Mouse (Mus musculus) left cerebral cortex, adult 18-20 months (tissue): ENCODE data around the gene Rab26. TPM values are rescaled to one million over a fixed set of nuclear protein-coding genes. Genes with fewer than 3 reads are reported as not detected.

Experiments
- DNase-seq, 2 experiments: peaks; one replicate each; pipeline ENCODE4 v3.0.0; 2021 to 2022; ENCODE audit warnings: low spot score in 2 of 2, mixed read lengths in 1 of 2
- total RNA-seq, 2 experiments: library from RNA; stranded (reverse); gene quantifications; 2 replicates each; pipeline ENCODE4 v1.2.3; 2021

Gene Rab26
- total RNA-seq, 2 experiments from 2014 or later, result 45.8 to 50.0 TPM

DNA sequence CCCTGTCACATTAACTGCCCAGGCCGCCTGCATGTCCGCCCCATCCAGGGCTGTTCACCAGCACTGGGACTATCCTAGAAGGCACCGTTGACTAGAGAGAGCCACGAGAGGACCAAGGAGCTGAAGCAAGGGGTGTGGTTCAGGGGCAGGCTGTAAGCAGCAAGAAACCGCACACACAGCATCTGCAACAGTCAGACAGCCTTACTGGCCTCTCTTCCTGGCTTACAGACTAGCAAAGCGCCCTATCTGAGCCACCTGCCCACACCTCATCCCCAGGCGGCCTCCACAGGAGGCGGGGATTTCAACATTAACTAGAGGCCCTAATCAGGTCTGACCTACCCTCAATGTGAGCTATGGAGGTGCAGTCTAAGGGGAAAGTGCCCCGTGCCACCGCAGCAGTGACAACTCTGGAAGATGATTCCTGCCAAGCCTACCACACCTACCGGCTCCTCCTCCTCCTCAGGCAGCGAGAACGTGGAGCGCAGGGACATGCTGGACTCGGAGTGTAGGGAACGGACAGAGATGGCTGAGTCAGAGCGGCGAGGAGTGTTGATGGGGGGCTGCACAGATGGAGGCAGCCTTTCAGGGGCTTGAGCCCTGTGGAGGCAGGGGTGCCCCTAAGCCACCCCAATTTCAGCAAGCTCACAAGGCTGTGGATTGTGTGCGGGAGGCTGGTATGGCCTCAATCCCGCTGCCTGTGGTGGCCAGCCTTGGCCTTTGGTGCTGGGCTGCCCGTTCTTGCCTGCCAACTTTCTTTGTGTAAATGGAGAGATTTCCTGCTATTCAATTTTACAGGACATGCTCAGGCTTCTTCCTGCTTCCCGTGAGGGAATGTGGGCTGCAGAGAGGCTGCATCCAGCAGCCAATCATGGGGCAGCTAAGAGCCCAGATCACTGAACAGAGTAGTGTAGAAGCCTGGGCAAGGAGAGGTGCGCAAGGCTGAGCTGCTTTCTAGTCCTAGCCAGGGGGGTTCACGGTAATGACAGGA is 19.4 kb downstream of the Rab26 start:
- no peak for DNase-seq

- DNase-seq, result peak; percentile 73 to 79
Observed at GRCm38 (mm10) chr17:24513609-24514008, 20.4 kb downstream of the Rab26 start.

GRCm38 (mm10) chr17:24507806-24508460 is 26.1 kb downstream of the Rab26 start:
- DNase-seq, result no peak

DNA sequence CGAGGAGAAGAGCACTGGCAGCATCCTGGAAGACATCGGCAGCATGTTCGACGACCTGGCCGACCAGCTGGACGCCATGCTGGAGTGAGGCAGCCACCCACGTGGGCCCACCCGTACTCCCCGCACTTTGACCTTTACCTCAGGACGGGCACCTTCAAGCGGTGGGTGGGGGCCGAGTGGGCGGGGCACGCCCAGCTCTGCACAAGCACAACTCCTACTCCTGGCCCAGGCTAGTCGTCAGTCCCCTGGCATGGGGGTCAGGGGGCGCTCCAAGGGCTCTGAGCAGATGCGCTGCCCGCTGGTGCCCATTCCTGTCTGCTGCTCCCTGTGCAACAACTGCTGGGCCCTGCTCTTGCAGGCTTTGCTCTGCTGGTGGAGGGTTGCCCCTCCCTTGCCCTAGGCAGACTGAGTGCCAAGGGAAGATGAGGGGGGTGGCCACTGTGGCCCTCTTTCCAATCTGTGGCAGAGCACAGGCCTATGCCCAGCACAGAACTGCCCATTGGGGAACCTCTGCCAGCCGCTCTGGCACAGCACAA is 26.8 kb downstream of the Rab26 start:
- no peak for DNase-seq

DNA sequence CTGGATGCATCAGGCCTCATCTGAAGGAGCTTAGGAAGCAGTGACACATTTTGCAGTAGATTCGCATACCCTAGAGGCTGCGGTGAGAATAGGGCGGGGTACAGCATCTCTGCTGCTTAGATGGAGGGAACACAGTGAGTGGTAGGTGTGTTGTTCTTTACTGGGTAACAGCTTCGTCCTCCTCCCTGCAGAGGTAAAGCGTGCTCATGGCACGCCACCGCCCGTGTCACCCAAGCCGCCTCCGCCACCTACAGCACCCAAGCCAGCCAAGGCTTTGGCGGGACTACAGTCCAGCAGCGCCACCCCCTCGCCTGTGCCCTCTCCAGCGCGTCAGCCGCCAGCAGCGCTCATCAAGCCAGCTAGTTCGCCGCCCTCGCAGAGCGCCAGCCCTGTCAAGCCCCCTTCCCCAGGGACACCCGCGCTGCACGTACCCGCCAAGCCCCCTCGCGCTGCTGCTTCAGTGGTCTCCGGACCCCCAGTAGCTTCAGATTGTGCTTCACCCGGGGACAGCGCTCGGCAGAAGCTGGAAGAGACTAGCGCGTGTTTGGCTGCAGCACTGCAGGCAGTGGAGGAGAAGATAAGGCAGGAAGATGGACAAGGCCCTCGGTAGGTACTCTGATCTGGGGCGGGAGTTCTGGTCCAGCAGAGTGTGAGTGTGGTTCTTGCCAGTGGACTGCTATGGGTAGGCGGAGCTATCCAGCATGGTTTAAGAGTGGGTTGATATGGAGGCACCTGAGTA is 27.5 kb downstream of the Rab26 start:
- DNase-seq, result peak; percentile 74 to 82

GRCm38 (mm10) chr17:24505286-24505955 is 28.6 kb downstream of the Rab26 start:
- no peak for DNase-seq

DNA sequence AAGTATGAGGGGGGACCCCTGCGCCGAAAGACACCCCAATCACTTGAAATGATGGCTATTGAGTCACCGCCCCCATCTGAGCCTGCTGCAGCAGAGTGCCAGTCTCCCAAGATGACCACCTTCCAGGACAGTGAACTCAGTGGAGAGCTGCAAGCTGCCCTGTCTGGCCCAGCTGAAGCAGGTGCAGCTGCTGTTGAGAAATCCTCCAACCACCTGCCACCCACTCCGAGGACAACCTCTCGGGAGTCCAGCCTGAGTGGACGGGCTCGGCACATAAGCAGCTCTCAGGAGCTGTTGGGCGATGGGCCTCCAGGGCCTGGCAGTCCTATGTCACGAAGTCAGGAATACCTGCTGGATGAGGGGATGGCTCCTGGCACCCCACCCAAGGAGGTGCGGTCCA is 29.9 kb downstream of the Rab26 start:
- no peak for DNase-seq

- no peak for DNase-seq
Observed at GRCm38 (mm10) chr17:24502208-24502607, 31.8 kb downstream of the Rab26 start.

DNA sequence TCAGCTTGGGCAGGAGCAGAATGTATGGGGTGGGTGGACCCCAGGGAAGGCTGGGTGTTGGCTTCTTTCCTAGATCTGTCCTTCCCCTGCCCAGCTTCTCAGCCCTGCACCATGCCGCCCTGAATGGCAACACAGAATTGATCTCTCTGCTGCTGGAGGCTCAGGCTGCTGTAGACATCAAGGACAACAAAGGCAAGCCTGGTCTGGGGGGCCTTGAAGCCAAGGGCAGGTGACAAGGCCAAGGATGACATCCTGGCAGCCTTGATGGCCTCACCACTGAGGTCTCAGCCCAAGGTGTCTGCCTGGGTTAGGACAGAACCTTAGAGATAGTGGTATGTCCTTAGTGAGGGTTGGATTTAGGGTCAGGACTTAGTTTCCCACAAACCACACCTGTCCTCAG is 38.0 kb downstream of the Rab26 start:
- DNase-seq, result no peak

DNA sequence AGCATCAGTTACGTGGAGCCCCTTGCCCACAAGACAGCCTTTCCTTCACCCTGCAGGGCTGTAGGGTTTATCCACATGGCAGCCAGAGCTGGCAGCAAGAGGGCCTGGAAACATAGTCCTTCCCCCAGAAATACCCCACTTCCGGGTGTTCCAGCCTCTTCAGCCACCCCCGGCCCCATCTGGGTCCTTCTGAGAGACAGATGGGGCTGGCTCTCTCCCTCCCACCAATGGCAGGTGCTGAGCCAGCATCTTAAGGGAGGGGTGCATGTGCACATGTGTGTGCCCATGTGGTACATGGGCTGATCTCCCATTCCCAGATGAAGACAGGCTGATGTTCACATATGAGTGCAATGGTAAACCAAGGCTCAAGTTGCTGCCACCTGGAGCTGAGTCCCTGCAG is 38.6 kb downstream of the Rab26 start:
- peak; percentile 74 to 80 for DNase-seq

- DNase-seq, result peak; percentile 62 to 68
Observed at GRCm38 (mm10) chr17:24494627-24495335, 39.2 kb downstream of the Rab26 start.

DNA sequence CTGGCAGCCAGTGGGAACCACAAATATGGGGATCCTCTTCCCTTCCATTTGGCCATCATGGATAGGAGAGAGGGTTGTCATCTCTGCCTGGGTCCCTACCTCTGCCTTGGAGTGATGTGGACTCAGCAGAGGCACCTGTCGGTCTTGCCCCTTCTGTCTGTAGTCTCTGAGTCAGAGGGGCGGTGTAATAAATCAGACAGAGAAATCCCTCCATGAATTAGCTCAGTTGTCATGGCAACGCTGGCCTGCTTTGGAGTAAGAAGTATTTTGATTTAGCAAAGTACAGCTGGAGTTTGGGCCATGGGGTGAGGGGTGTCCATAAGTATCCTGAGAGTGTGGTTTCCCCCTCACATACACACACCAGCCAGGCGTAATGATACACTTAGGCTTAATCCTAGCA is 43.6 kb downstream of the Rab26 start:
- DNase-seq, result peak in 1 of 2 experiments; percentile 32

DNA sequence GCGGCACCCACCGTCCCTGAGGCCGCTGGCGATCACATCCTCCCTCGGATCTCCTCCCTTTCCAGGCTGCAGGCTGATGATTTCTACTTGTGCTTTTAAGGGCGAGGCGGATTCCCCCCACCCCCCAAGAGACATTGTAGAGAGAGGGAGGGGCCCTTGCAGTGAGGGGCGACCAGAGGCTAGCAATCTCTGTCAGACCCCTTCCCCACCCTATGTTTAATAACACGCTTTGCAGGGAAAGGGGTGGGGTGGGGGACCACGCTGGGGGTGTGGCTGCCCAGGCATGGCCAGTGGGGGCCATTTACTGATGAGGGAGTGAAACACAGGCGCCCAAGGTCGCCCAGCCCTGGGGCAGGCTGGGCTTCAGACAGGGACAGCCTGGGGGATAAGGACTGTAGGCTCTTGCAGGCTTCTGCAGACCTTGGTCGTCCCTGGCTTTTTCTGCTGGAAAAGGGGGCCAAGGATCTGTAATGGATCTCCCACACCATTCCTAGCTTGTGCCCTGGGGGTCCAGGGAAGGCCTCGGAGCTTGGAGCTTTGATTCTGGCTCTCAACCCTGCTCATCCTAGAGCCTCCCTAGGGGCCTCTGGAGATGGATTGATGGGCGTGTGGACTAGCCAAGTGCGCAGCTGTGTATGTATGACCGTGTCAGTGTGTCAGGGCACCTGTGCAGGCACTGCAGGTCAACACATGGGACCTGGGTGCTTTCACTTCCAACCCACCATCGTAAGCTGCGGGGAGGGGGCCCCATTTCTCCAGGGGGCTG is 44.6 kb downstream of the Rab26 start:
- no peak for DNase-seq

GRCm38 (mm10) chr17:24488662-24489264 is 45.2 kb downstream of the Rab26 start:
- peak; percentile 41 to 60 for DNase-seq

DNA sequence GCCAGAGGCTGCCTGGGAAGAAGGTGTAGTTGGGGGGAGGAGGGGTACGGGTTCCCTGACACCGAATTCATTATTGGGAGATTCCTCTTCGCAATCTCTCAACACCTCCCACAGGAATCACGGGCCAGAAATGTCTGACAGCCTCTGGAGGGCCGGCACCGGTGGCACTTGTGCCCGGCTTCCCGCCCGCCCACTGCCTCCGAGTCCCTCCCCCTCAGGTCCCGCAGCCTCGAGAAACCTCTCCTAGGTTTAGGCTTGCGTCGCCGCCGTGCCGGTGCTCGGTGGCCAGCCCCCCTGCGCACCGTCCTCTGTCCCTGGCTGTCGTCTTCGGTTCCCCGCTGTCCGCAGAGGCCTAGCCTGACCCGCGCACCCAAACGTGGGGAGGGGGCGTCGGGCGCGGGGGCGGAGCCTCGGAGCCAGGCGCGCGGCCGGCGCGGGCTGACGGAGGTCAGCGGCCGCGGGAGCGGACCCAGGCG is 45.8 kb downstream of the Rab26 start, which contains the start of gene Caskin1:
Caskin1 (plus strand) TSS at position 416 of the 476 bp plus-strand sequence.
- peak; percentile 50 to 69 for DNase-seq

DNA sequence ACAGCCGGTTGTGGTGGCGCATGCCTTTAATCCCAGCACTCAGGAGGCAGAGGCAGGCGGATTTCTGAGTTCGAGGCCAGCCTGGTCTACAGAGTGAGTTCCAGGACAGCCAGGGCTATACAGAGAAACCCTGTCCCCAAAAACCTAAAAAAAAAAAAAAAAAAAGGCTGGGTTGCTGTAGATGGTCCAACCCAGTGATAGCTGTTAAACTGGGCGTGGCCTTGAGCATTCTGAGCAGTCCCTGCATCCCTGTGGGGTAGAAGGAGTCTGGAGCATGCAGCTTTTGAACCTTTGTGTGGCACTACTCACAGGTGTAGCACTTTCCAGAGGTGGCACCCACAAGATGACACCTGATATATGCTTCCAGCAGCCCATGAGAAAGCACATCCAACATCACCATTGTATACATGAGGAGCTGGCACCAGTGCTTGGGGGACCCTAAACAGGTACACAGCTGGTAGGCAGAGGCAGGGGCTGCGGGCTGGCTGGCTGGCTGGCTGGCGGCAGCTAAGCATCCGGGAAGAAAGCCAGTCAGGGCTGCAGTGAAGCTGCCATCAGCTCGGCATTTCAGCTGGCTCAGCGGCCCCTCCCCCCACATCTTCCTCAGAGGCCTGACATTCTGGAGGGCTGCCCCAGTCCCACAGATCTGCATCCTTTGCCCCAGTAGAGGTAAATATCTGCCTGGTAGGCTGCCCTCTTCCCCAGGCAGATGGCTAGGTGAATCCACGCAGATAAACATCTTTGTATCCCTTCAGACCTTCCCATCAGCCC is 48.7 kb downstream of the Rab26 start:
- DNase-seq, result no peak

- DNase-seq, result no peak
Observed at GRCm38 (mm10) chr17:24483495-24483894, 50.5 kb downstream of the Rab26 start.
